Mouse (Mus musculus): ENCODE measurements around the gene Tmem8b. TPM values are rescaled to one million over a fixed set of nuclear protein-coding genes. Genes with fewer than 3 reads are reported as not detected.

Gene Tmem8b
- polyA plus RNA-seq (2014; fragmentation: Nextera tagmentation; extraction: Ambion mirVana), result 2.7 and 3.4 TPM in 2 replicates

GRCm38 (mm10) chr4:43668782-43669427, at the start of gene Tmem8b, which contains the start of gene Fam221b:
Gene Tmem8b (plus strand): TSS chr4:43668971.
Gene Fam221b (minus strand): TSS chr4:43669145.
- peak within 1 kb of the TSS; percentile 75 for H3K27ac ChIP-seq (replicated peaks; ENCODE audit: low read depth, low read length)
- DNase-seq (ENCODE audit: low spot score), result peak; percentile 95
- no peaks in the 10 kb centered on the region for H3K9me3 ChIP-seq (ENCODE audit: control insufficient read depth, low read length)
- 0 out of 2 replicates have a peak, but pooled peaks cover under 1% of the 10 kb centered on the region for H3K36me3 ChIP-seq (ENCODE audit: control insufficient read depth, insufficient read depth, low read length)
- H3K4me2 ChIP-seq (ENCODE audit: low read depth, low read length), result peak within 1 kb of the TSS; percentile 90
- H3K27me3 ChIP-seq (replicated peaks; ENCODE audit: control insufficient read depth, insufficient read depth, low read length), result peaks cover 4% of the 10 kb centered on the region; the same call in 1 of the 2 replicates
- peaks cover 19% of the 10 kb centered on the region; the same call in 1 of the 2 replicates for H3K4me1 ChIP-seq (ENCODE audit: control insufficient read depth, insufficient read depth, low read length)
- H3K9ac ChIP-seq (ENCODE audit: low read depth, low read length), result peak within 1 kb of the TSS; percentile 90
- peak; percentile 96 for ATAC-seq (ENCODE audit: low read depth)
- WGBS, result 2% methylated on average over 30 of the region's 41 CpGs
- peak within 1 kb of the TSS; percentile 85 for H3K4me3 ChIP-seq (ENCODE audit: low read depth, low read length)

GRCm38 (mm10) chr4:43620146-43620778, 48.5 kb upstream of the Tmem8b start:
- H3K36me3 ChIP-seq (ENCODE audit: control insufficient read depth, insufficient read depth, low read length), result no peaks in the 10 kb centered on the region
- no peaks in the 10 kb centered on the region for H3K4me1 ChIP-seq (ENCODE audit: control insufficient read depth, insufficient read depth, low read length)
- peaks cover 8% of the 10 kb centered on the region for H3K9me3 ChIP-seq (ENCODE audit: control insufficient read depth, low read length)
- H3K4me3 ChIP-seq (ENCODE audit: low read depth, low read length), result no peak overlapping the region
- no peaks in the 10 kb centered on the region for H3K27me3 ChIP-seq (replicated peaks; ENCODE audit: control insufficient read depth, insufficient read depth, low read length)
- H3K9ac ChIP-seq (ENCODE audit: low read depth, low read length), result no peak overlapping the region
- ATAC-seq (ENCODE audit: low read depth) (no peak), DNase-seq (ENCODE audit: low spot score) (no peak)
- WGBS, result 83% methylated on average over 4 of the region's 4 CpGs
- no peak overlapping the region for H3K27ac ChIP-seq (replicated peaks; ENCODE audit: low read depth, low read length)
- H3K4me2 ChIP-seq (ENCODE audit: low read depth, low read length), result no peak overlapping the region

GRCm38 (mm10) chr4:43629106-43629817, 39.5 kb upstream of the Tmem8b start:
- Histone ChIP-seq H3K4me1 (ENCODE audit: control insufficient read depth, insufficient read depth, low read length) (peaks cover 31% of the 10 kb centered on the region), H3K9ac (ENCODE audit: low read depth, low read length) (no peak overlapping the region), H3K27ac (replicated peaks; ENCODE audit: low read depth, low read length) (no peak overlapping the region), H3K36me3 (ENCODE audit: control insufficient read depth, insufficient read depth, low read length) (no peaks in the 10 kb centered on the region), H3K4me3 (ENCODE audit: low read depth, low read length) (no peak overlapping the region), H3K9me3 (ENCODE audit: control insufficient read depth, low read length) (peaks cover 22% of the 10 kb centered on the region), H3K4me2 (ENCODE audit: low read depth, low read length) (no peak overlapping the region), H3K27me3 (replicated peaks; ENCODE audit: control insufficient read depth, insufficient read depth, low read length) (no peaks in the 10 kb centered on the region)
- 35% methylated on average over 20 of the region's 20 CpGs for WGBS
- DNase-seq (ENCODE audit: low spot score), result peak; percentile 32
- ATAC-seq (ENCODE audit: low read depth), result 0 out of 2 replicates have a peak, but pooled peaks have one; percentile 19

GRCm38 (mm10) chr4:43630030-43630581, 38.7 kb upstream of the Tmem8b start:
- WGBS, result 3% methylated on average over 5 of the region's 5 CpGs
- Histone ChIP-seq H3K36me3 (ENCODE audit: control insufficient read depth, insufficient read depth, low read length) (no peaks in the 10 kb centered on the region), H3K4me2 (ENCODE audit: low read depth, low read length) (peak overlapping the region; percentile 89), H3K4me1 (ENCODE audit: control insufficient read depth, insufficient read depth, low read length) (peaks cover 31% of the 10 kb centered on the region), H3K4me3 (ENCODE audit: low read depth, low read length) (no peak overlapping the region), H3K9me3 (ENCODE audit: control insufficient read depth, low read length) (peaks cover 15% of the 10 kb centered on the region), H3K27me3 (replicated peaks; ENCODE audit: control insufficient read depth, insufficient read depth, low read length) (no peaks in the 10 kb centered on the region), H3K9ac (ENCODE audit: low read depth, low read length) (no peak overlapping the region), H3K27ac (replicated peaks; ENCODE audit: low read depth, low read length) (peak overlapping the region; percentile 87; the same call in 1 of the 2 replicates)
- DNase-seq (ENCODE audit: low spot score), result peak; percentile 94
- ATAC-seq (ENCODE audit: low read depth), result peak; percentile 69

- DNase-seq (ENCODE audit: low spot score) (no peak), ATAC-seq (ENCODE audit: low read depth) (0 out of 2 replicates have a peak, but pooled peaks have one; percentile 3)
- Histone ChIP-seq H3K9me3 (ENCODE audit: control insufficient read depth, low read length) (peaks cover 10% of the 10 kb centered on the region), H3K27ac (replicated peaks; ENCODE audit: low read depth, low read length) (peak overlapping the region; percentile 87), H3K4me3 (ENCODE audit: low read depth, low read length) (peak overlapping the region; percentile 73), H3K4me2 (ENCODE audit: low read depth, low read length) (peak overlapping the region; percentile 89), H3K4me1 (ENCODE audit: control insufficient read depth, insufficient read depth, low read length) (peaks cover 31% of the 10 kb centered on the region), H3K9ac (ENCODE audit: low read depth, low read length) (peak overlapping the region; percentile 95; the same call in 1 of the 2 replicates), H3K36me3 (ENCODE audit: control insufficient read depth, insufficient read depth, low read length) (no peaks in the 10 kb centered on the region), H3K27me3 (replicated peaks; ENCODE audit: control insufficient read depth, insufficient read depth, low read length) (no peaks in the 10 kb centered on the region)
- 25% methylated on average over 5 of the region's 5 CpGs for WGBS
Measured at GRCm38 (mm10) chr4:43630671-43631045, 38.1 kb upstream of the Tmem8b start.

GRCm38 (mm10) chr4:43631046-43631955, 37.5 kb upstream of the Tmem8b start, which contains the start of gene Npr2:
Gene Npr2 (plus strand): TSS chr4:43631935.
- peaks cover 31% of the 10 kb centered on the region for H3K4me1 ChIP-seq (ENCODE audit: control insufficient read depth, insufficient read depth, low read length)
- peak within 1 kb of the TSS; percentile 89 for H3K4me2 ChIP-seq (ENCODE audit: low read depth, low read length)
- peaks cover 3% of the 10 kb centered on the region; the same call in 1 of the 2 replicates for H3K9me3 ChIP-seq (ENCODE audit: control insufficient read depth, low read length)
- peak within 1 kb of the TSS; percentile 87 for H3K27ac ChIP-seq (replicated peaks; ENCODE audit: low read depth, low read length)
- peak; percentile 54 for ATAC-seq (ENCODE audit: low read depth)
- WGBS, result 4% methylated on average over 12 of the region's 70 CpGs
- H3K9ac ChIP-seq (ENCODE audit: low read depth, low read length), result peak within 1 kb of the TSS; percentile 95
- peak within 1 kb of the TSS; percentile 73 for H3K4me3 ChIP-seq (ENCODE audit: low read depth, low read length)
- peak; percentile 44 for DNase-seq (ENCODE audit: low spot score)
- no peaks in the 10 kb centered on the region for H3K36me3 ChIP-seq (ENCODE audit: control insufficient read depth, insufficient read depth, low read length)
- no peaks in the 10 kb centered on the region for H3K27me3 ChIP-seq (replicated peaks; ENCODE audit: control insufficient read depth, insufficient read depth, low read length)

- H3K27ac ChIP-seq (replicated peaks; ENCODE audit: low read depth, low read length), result peak overlapping the region; percentile 87
- no peak for DNase-seq (ENCODE audit: low spot score)
Measured at GRCm38 (mm10) chr4:43631956-43632920, 36.5 kb upstream of the Tmem8b start.

More at GRCm38 (mm10) chr4:43631956-43632920, 36.5 kb upstream of the Tmem8b start:
- Histone ChIP-seq H3K36me3 (ENCODE audit: control insufficient read depth, insufficient read depth, low read length) (no peaks in the 10 kb centered on the region), H3K9me3 (ENCODE audit: control insufficient read depth, low read length) (no peaks in the 10 kb centered on the region), H3K27me3 (replicated peaks; ENCODE audit: control insufficient read depth, insufficient read depth, low read length) (no peaks in the 10 kb centered on the region), H3K9ac (ENCODE audit: low read depth, low read length) (peak overlapping the region; percentile 95), H3K4me2 (ENCODE audit: low read depth, low read length) (peak overlapping the region; percentile 89), H3K4me3 (ENCODE audit: low read depth, low read length) (peak overlapping the region; percentile 73), H3K4me1 (ENCODE audit: control insufficient read depth, insufficient read depth, low read length) (peaks cover 31% of the 10 kb centered on the region)
- WGBS, result 42% methylated on average over 41 of the region's 42 CpGs
- ATAC-seq (ENCODE audit: low read depth), result no peak
